In genomic region chr10:115587301-115587969, GRCm38 (mm10) we compare ENCODE assay signal across 8 mouse cellular contexts. TPM values are rescaled to one million over a fixed set of nuclear protein-coding genes. Genes with fewer than 3 reads are reported as not detected.
A peak's percentile ranks its signal among the peaks of the same experiment; 100 is the strongest.
DNase-seq lines count a peak whose midpoint lies in the region; ATAC-seq and TF ChIP-seq lines count a peak whose summit lies in the region.

Gene Lgr5, minus strand, starts transcription at chr10:115587780.

- peaks cover 13% of the 10 kb centered on the region for H3K27me3 ChIP-seq in C2C12 (ENCODE audit: control insufficient read depth, insufficient read depth, insufficient read length)
- peaks cover 41% of the 10 kb centered on the region for H3K27me3 ChIP-seq in embryonic facial prominence, embryonic 15.5 days

- H3K4me3 ChIP-seq in C2C12 (ENCODE audit: insufficient read depth, poor library complexity, severe bottlenecking) = peak within 1 kb of the TSS; percentile 14
- H3K4me3 ChIP-seq in embryonic facial prominence, embryonic 15.5 days (replicated peaks) = peak within 1 kb of the TSS; percentile 55
- H3K4me3 ChIP-seq in layer of hippocampus, adult 2 months = peak within 1 kb of the TSS; percentile 61
- H3K4me3 ChIP-seq in lung, adult 2 months (replicated peaks; ENCODE audit: extremely low read depth, low read depth, low read length) = no peak within 1 kb of the TSS
- peak within 1 kb of the TSS; percentile 82 for H3K4me3 ChIP-seq in olfactory bulb, adult 2 months (ENCODE audit: insufficient read depth, low read depth, low read length)

- no peaks in the 10 kb centered on the region for H3K36me3 ChIP-seq in C2C12 (ENCODE audit: control insufficient read depth, insufficient read depth)
- no peaks in the 10 kb centered on the region for H3K36me3 ChIP-seq in embryonic facial prominence, embryonic 15.5 days

- no peak for TF ChIP-seq POLR2A in lung, adult 2 months (IDR thresholded peaks at IDR 0.05; ENCODE audit: borderline replicate concordance, extremely low read depth, low read depth, low read length)
- TF ChIP-seq POLR2A in olfactory bulb, adult 2 months (IDR thresholded peaks at IDR 0.05; ENCODE audit: insufficient read depth, low read depth, low read length) = peak; percentile 82

- under 1% methylated on average over 47 of the region's 47 CpGs for WGBS in embryonic facial prominence, embryonic 15.5 days
- WGBS in lung, adult 2 months = under 1% methylated on average over 47 of the region's 47 CpGs
- under 1% methylated on average over 47 of the region's 47 CpGs for WGBS in olfactory bulb, adult 2 months

- no peak within 1 kb of the TSS for H3ac ChIP-seq in C2C12 (ENCODE audit: control insufficient read depth, insufficient read length, low read depth)

- intact Hi-C loops in heart, postnatal 36 days (cut with DNase I) = no loop called here

- H3K79me3 ChIP-seq in C2C12 (ENCODE audit: low read depth) = no peaks in the 10 kb centered on the region

- H3K79me2 ChIP-seq in C2C12 (ENCODE audit: control insufficient read depth, insufficient read depth) = no peaks in the 10 kb centered on the region

- no peaks in the 10 kb centered on the region for H3K9me3 ChIP-seq in embryonic facial prominence, embryonic 15.5 days (replicated peaks)

- H3K4me1 ChIP-seq in embryonic facial prominence, embryonic 15.5 days = peaks cover 32% of the 10 kb centered on the region
- H3K4me1 ChIP-seq in lung, adult 2 months (ENCODE audit: control insufficient read depth, insufficient read depth, low read length) = peaks cover 8% of the 10 kb centered on the region; the same call in 1 of the 2 replicates
- H3K4me1 ChIP-seq in olfactory bulb, adult 2 months (ENCODE audit: control insufficient read depth, insufficient read depth, low read length) = no peaks in the 10 kb centered on the region

- peak within 1 kb of the TSS; percentile 23; the same call in 1 of the 2 replicates for H3K9ac ChIP-seq in embryonic facial prominence, embryonic 15.5 days

- ATAC-seq in embryonic facial prominence, embryonic 15.5 days (ENCODE audit: insufficient number of reproducible peaks, low FRiP score, low TSS enrichment, low read depth) = peak; percentile 72

- peak; percentile 18 for TF ChIP-seq CTCF in C2C12 (IDR thresholded peaks at IDR 0.05; ENCODE audit: control insufficient read depth, insufficient read depth, insufficient read length)
- TF ChIP-seq CTCF in layer of hippocampus, adult 2 months (conservative IDR thresholded peaks at IDR 0.05) = peak; percentile 47
- no peak for TF ChIP-seq CTCF in lung, adult 2 months (IDR thresholded peaks at IDR 0.05; ENCODE audit: insufficient read depth, low read length)
- TF ChIP-seq CTCF in olfactory bulb, adult 2 months (IDR thresholded peaks at IDR 0.05; ENCODE audit: insufficient read depth, low read depth, low read length) = no peak

- H3K4me2 ChIP-seq in embryonic facial prominence, embryonic 15.5 days (replicated peaks) = peak within 1 kb of the TSS; percentile 95

- no peak within 1 kb of the TSS for H3K27ac ChIP-seq in embryonic facial prominence, embryonic 15.5 days (replicated peaks)
- no peak within 1 kb of the TSS for H3K27ac ChIP-seq in layer of hippocampus, adult 2 months
- H3K27ac ChIP-seq in olfactory bulb, adult 2 months (ENCODE audit: insufficient read depth, low read depth, low read length) = peak within 1 kb of the TSS; percentile 78

- DNase-seq in adrenal gland, postnatal 25 days = peak; percentile 69
- peak; percentile 11 to 22 for DNase-seq in heart, postnatal 36 days
- peak; percentile 23 to 37 for DNase-seq in layer of hippocampus, adult 2 months (ENCODE audit: low spot score in 2 of 2)
- DNase-seq in lung, adult 2 months = peak; percentile 20
- no peak for DNase-seq in thymus, postnatal 36 days

TF ChIP-seq in C2C12, 6 proteins besides CTCF, POLR2A, EP300 and RAD21:
- TF ChIP-seq FOSL1 (IDR thresholded peaks at IDR 0.05; ENCODE audit: insufficient read depth, low read length, poor library complexity, severe bottlenecking) = no peak
- TF ChIP-seq MYOG (IDR thresholded peaks at IDR 0.05; ENCODE audit: control insufficient read depth, extremely low read depth, insufficient read length) = no peak

RNA-seq across cellular contexts. Expression of gene Lgr5, which starts in this region (rescaled TPM):
- polyA plus RNA-seq in C2C12 (2012; fragmentation: generic; extraction: Trizol) = 0.04 TPM
- total RNA-seq in adrenal gland, postnatal 25 days (2021) = 20.1 and 35.7 TPM in 2 replicates
- 12.2 and 14.5 TPM in 2 replicates for polyA plus RNA-seq in embryonic facial prominence, embryonic 15.5 days (2015; fragmentation: Nextera tagmentation; extraction: Ambion mirVana)
- under 1 TPM in 1 of 2 experiments, not detected in 1; 0.08 TPM for total RNA-seq in heart, postnatal 36 days (2021)
- 1 to 10 TPM; 1.4 to 2.3 TPM for total RNA-seq in layer of hippocampus, adult 2 months (2021)
- polyA plus RNA-seq in lung, adult 2 months (2012; rRNA removed) = 0.43 and 0.53 TPM in 2 replicates
- not detected in 2 replicates for polyA plus RNA-seq in olfactory bulb, adult 2 months (2012; ENCODE audit: insufficient read depth, insufficient read length, low replicate concordance, missing spikeins)

Comparison
In these comparisons a context has a peak if more than half of its experiments do, and no peak if none do; other contexts are left out.
1. Peak in DNase-seq in heart, postnatal 36 days; RNA of the gene not detected or under 1 TPM.
2. Peak in DNase-seq in lung, adult 2 months; RNA of the gene not detected or under 1 TPM.
3. CTCF ChIP-seq: peak in C2C12 (single experiment) and layer of hippocampus, adult 2 months (single experiment); none in lung, adult 2 months (single experiment) and olfactory bulb, adult 2 months (single experiment).
4. DNase-seq: peak in adrenal gland, postnatal 25 days (single experiment) and layer of hippocampus, adult 2 months (2 of 2); none in thymus, postnatal 36 days (0 of 2).